Mouse (Mus musculus): Measurements from ENCODE around the gene Babam2. TPM values are rescaled to one million over a fixed set of nuclear protein-coding genes. Genes with fewer than 3 reads are reported as not detected.

Gene Babam2
- polyA plus RNA-seq, 1 experiment from 2014 or later, result 35.7 TPM

DNA sequence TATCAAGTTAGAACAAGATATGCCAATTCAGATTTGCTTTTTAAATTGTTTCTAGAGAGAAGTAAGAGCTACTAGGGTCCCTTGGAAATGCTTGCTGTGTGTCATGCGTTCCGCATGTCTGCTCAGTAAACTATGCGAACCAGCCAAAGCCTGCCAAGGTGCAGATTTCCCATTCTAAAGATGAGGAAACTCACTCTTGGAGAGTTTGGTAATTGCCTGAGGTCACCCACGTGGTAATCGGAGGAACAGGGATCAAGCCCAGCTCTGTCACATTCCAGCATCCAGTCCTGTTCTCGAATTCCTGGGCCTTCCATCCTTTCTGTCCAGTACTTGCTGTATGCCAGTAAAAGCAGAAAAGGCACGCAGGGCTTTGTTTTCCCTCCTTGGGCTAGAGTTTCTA lies 345.7 kb downstream of the Babam2 start:
- no peaks in the 10 kb centered on the region for H3K9me3 ChIP-seq (replicated peaks)
- H3K4me1 ChIP-seq, result peaks cover 6% of the 10 kb centered on the region; the same call in 1 of the 2 replicates
- H3K27ac ChIP-seq, result no peak overlapping the region
- H3K27me3 ChIP-seq (ENCODE audit: low read depth, poor library complexity, severe bottlenecking), result no peaks in the 10 kb centered on the region
- no peak overlapping the region for H3K4me3 ChIP-seq
- H3K36me3 ChIP-seq, result no peaks in the 10 kb centered on the region
- WGBS, result 80% methylated on average over 7 of the region's 7 CpGs
- no peak for DNase-seq (ENCODE audit: low spot score)

- peaks cover 6% of the 10 kb centered on the region; the same call in 1 of the 2 replicates for H3K4me1 ChIP-seq
- no peak for DNase-seq (ENCODE audit: low spot score)
- no peaks in the 10 kb centered on the region for H3K27me3 ChIP-seq (ENCODE audit: low read depth, poor library complexity, severe bottlenecking)
- no peak overlapping the region for H3K27ac ChIP-seq
- no peaks in the 10 kb centered on the region for H3K36me3 ChIP-seq
- no peak overlapping the region for H3K4me3 ChIP-seq
- H3K9me3 ChIP-seq (replicated peaks), result no peaks in the 10 kb centered on the region
Measured at GRCm38 (mm10) chr5:32043996-32044395, 346.5 kb downstream of the Babam2 start.

GRCm38 (mm10) chr5:32051899-32052298 lies 354.4 kb downstream of the Babam2 start:
- Histone ChIP-seq H3K4me3 (no peak overlapping the region), H3K9me3 (replicated peaks) (no peaks in the 10 kb centered on the region), H3K4me1 (no peaks in the 10 kb centered on the region), H3K27me3 (ENCODE audit: low read depth, poor library complexity, severe bottlenecking) (no peaks in the 10 kb centered on the region), H3K27ac (no peak overlapping the region), H3K36me3 (no peaks in the 10 kb centered on the region)
- DNase-seq (ENCODE audit: low spot score), result no peak
- 63% methylated on average over 1 of the region's 1 CpGs for WGBS

DNA sequence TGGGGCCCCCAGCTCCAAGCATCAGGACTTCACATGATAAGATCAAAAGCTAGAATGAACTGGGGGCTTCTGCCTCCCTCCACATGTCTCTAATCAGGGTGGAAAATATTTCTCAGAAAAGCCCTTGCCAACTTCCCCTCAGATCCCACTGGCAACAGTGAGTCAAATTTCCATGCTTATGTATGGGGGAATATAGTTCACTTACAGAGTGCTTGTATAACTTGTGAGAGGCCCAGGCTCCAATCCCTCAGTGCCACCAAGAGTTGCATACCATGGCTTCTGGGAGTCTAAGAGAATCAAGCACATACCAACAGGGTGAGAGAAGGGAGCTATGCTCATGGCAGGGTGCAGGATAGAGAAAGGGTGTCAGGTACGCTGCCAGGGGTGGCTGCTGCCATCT lies 355.0 kb downstream of the Babam2 start:
- WGBS, result 97% methylated on average over 1 of the region's 1 CpGs
- no peaks in the 10 kb centered on the region for H3K4me1 ChIP-seq
- no peak overlapping the region for H3K4me3 ChIP-seq
- no peak for DNase-seq (ENCODE audit: low spot score)
- H3K27ac ChIP-seq, result no peak overlapping the region
- no peaks in the 10 kb centered on the region for H3K36me3 ChIP-seq
- H3K27me3 ChIP-seq (ENCODE audit: low read depth, poor library complexity, severe bottlenecking), result no peaks in the 10 kb centered on the region
- H3K9me3 ChIP-seq (replicated peaks), result no peaks in the 10 kb centered on the region

DNA sequence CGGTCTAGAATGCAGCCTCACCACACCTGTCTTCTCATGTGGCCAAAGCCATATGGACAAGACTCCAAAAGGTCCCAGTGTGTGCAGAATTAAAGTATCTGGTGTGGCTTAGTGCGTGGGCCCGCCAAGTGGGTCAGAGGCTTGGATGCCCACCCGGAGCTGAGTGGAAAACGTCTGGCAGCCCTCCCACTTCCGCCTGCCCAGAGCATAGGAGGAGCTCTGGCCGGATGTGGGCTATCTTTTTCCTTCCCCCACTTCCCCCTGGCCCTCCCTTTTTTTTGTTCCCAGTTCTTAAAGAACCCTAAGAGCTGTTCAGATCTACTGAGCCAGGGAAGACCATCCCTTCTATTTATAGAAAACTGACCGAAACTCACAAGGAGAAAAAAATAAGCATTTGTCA lies 356.0 kb downstream of the Babam2 start:
- Histone ChIP-seq H3K9me3 (replicated peaks) (no peaks in the 10 kb centered on the region), H3K36me3 (no peaks in the 10 kb centered on the region), H3K4me1 (no peaks in the 10 kb centered on the region), H3K4me3 (no peak overlapping the region), H3K27me3 (ENCODE audit: low read depth, poor library complexity, severe bottlenecking) (no peaks in the 10 kb centered on the region), H3K27ac (no peak overlapping the region)
- DNase-seq (ENCODE audit: low spot score), result no peak
- 80% methylated on average over 8 of the region's 8 CpGs for WGBS

- Histone ChIP-seq H3K36me3 (no peaks in the 10 kb centered on the region), H3K4me3 (no peak overlapping the region), H3K27ac (no peak overlapping the region), H3K4me1 (0 out of 2 replicates have a peak, but pooled peaks cover 4% of the 10 kb centered on the region), H3K9me3 (replicated peaks) (no peaks in the 10 kb centered on the region), H3K27me3 (ENCODE audit: low read depth, poor library complexity, severe bottlenecking) (no peaks in the 10 kb centered on the region)
- no peak for DNase-seq (ENCODE audit: low spot score)
- WGBS, result 89% methylated on average over 3 of the region's 3 CpGs
Measured at GRCm38 (mm10) chr5:32055676-32056075, 358.2 kb downstream of the Babam2 start.

DNA sequence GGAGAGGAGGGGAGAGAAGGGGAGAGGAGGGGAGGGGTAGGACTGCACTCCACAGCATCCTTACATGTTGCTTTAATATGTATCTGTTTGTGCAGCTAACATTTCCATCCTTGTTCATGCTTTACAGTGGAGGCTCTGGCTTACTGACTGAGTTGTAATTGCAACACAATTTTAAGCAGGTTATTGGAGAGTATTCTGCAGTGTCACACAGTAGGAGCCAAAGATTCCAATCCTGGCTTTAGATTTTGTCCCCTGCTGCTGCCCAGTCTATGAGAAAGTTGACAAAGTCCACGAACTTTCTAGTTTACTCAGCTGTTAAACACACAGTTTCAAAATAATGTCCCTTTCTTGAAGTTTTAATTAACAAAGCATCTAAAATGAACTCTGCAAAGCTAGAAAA lies 358.6 kb downstream of the Babam2 start:
- Histone ChIP-seq H3K27me3 (ENCODE audit: low read depth, poor library complexity, severe bottlenecking) (no peaks in the 10 kb centered on the region), H3K36me3 (no peaks in the 10 kb centered on the region), H3K4me3 (no peak overlapping the region), H3K4me1 (0 out of 2 replicates have a peak, but pooled peaks cover 4% of the 10 kb centered on the region), H3K9me3 (replicated peaks) (no peaks in the 10 kb centered on the region), H3K27ac (no peak overlapping the region)
- DNase-seq (ENCODE audit: low spot score), result no peak
- WGBS, result 82% methylated on average over 1 of the region's 1 CpGs

DNA sequence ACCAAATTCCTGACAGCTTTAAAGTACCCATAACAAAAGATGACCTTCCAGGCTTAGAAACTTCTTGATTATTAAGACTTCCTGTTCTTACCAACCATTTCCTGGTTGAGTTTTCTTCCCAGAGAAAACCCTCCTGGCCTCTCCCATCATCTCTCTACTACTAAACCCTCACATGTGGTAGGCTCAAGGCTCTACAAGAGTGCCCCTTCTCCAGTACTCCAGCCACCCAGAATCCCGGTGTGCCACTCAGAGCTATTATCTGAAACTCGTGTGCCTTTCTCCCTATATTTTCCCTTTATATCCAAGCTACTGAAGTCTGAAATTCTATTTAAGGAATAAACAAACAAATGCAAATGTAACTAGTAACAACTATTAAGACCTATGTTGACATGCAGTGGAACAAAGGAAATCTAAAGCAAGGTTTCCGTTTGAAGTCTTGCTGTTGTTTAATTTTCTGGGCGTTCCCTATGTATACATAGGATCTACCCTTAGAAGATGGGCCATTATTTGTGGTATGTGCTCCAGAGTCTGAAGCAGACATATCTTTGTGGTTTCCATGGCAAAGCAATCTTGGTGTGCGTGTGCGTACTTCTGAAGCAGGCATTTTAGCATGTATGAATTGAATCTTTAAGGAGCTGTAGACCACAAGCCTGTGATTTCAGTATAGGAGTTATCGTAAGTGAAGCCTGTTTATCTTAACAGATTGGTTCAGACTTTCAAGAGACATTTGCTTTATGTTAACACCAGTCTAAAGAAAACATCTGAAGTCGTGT lies 361.2 kb downstream of the Babam2 start:
- Histone ChIP-seq H3K36me3 (no peaks in the 10 kb centered on the region), H3K27ac (no peak overlapping the region), H3K27me3 (ENCODE audit: low read depth, poor library complexity, severe bottlenecking) (no peaks in the 10 kb centered on the region), H3K9me3 (replicated peaks) (no peaks in the 10 kb centered on the region), H3K4me1 (0 out of 2 replicates have a peak, but pooled peaks cover 4% of the 10 kb centered on the region), H3K4me3 (no peak overlapping the region)
- WGBS, result 84% methylated on average over 8 of the region's 8 CpGs
- DNase-seq (ENCODE audit: low spot score), result no peak

DNA sequence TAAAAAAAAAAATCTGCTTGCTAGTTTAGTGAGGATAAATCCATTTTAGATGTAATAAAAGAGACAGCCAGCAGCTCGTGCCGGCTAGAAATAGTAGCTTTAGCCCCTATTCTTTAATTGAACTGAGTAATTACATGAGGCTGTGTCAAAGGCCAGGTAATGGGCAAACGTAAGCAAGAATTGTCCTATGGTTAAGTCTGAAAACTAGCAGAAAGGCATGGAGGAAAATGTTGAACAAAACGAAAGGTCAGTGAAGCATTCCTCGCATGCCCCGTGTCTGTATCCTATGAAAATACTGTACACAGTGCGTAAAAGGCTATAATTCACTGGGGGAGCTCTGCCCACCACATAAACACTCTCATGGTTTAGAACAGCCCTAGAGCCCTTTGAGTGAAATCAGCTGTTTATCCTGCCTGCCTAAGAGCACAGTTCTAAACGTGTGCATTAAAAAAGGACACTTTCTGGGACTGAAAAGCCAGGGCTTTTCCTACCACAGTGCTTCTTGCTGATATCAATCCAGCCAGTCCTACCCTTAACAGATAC lies 361.8 kb downstream of the Babam2 start:
- Histone ChIP-seq H3K4me1 (0 out of 2 replicates have a peak, but pooled peaks cover 4% of the 10 kb centered on the region), H3K4me3 (no peak overlapping the region), H3K36me3 (no peaks in the 10 kb centered on the region), H3K9me3 (replicated peaks) (no peaks in the 10 kb centered on the region), H3K27ac (no peak overlapping the region), H3K27me3 (ENCODE audit: low read depth, poor library complexity, severe bottlenecking) (no peaks in the 10 kb centered on the region)
- WGBS, result 68% methylated on average over 8 of the region's 8 CpGs
- no peak for DNase-seq (ENCODE audit: low spot score)

- no peak overlapping the region for H3K27ac ChIP-seq
- no peaks in the 10 kb centered on the region for H3K27me3 ChIP-seq (ENCODE audit: low read depth, poor library complexity, severe bottlenecking)
- no peak for DNase-seq (ENCODE audit: low spot score)
- WGBS, result 95% methylated on average over 2 of the region's 2 CpGs
- no peaks in the 10 kb centered on the region for H3K36me3 ChIP-seq
- H3K4me1 ChIP-seq, result 0 out of 2 replicates have a peak, but pooled peaks cover 4% of the 10 kb centered on the region
- H3K9me3 ChIP-seq (replicated peaks), result no peaks in the 10 kb centered on the region
- H3K4me3 ChIP-seq, result no peak overlapping the region
Measured at GRCm38 (mm10) chr5:32060485-32060884, 363.0 kb downstream of the Babam2 start.

- 89% methylated on average over 1 of the region's 1 CpGs for WGBS
- H3K36me3 ChIP-seq, result no peaks in the 10 kb centered on the region
- no peaks in the 10 kb centered on the region for H3K27me3 ChIP-seq (ENCODE audit: low read depth, poor library complexity, severe bottlenecking)
- H3K27ac ChIP-seq, result no peak overlapping the region
- H3K4me3 ChIP-seq, result no peak overlapping the region
- 0 out of 2 replicates have a peak, but pooled peaks cover 4% of the 10 kb centered on the region for H3K4me1 ChIP-seq
- no peaks in the 10 kb centered on the region for H3K9me3 ChIP-seq (replicated peaks)
- DNase-seq (ENCODE audit: low spot score), result no peak
Measured at GRCm38 (mm10) chr5:32061854-32062253, 364.4 kb downstream of the Babam2 start.

DNA sequence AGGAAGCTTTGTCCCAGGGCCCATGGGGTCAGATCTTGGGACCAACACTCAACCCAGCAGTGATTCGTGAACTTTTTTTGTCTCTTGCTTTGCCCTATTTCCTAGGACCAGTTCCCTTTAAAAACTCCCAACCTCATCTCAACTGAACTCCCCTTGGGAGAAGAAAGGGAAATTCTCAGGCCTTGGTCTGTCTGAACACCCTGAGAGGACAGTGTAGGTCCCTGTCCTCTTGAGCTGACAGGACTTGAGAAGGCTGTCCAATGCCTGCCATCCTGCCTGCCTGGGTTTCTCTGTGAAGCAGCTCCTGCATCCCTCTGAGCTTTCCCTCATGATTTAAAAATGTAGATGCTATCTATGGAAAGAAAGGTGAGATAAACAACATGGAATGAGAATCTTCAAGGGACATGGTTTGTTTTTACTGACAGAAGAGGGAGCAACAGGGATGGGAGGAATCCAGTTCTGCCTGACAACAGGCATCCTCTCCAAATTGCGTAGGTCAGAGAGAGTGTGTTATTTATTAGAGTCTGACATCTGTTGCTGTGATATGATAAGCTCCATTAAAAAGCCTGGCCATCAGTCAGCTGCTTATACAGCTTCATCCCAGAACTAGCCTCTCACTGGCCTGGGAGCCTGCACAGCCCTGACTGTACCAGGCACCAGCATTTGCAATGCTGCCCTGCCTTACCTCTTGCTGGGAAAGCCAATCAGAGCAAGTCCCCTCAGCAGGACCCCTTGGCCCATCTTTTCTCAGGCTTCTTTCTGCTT lies 367.0 kb downstream of the Babam2 start:
- no peak overlapping the region for H3K27ac ChIP-seq
- no peaks in the 10 kb centered on the region for H3K27me3 ChIP-seq (ENCODE audit: low read depth, poor library complexity, severe bottlenecking)
- H3K4me3 ChIP-seq, result no peak overlapping the region
- no peak for DNase-seq (ENCODE audit: low spot score)
- H3K9me3 ChIP-seq (replicated peaks), result no peaks in the 10 kb centered on the region
- H3K4me1 ChIP-seq, result 0 out of 2 replicates have a peak, but pooled peaks cover 2% of the 10 kb centered on the region
- no peaks in the 10 kb centered on the region for H3K36me3 ChIP-seq
- WGBS, result 78% methylated on average over 2 of the region's 2 CpGs

Data from limb, embryonic 10.5 days (tissue).